Comparison of ENCODE assay signal across 9 mouse cellular contexts in genomic region chr8:120556198-120556892, GRCm38 (mm10). TPM values are rescaled to one million over a fixed set of nuclear protein-coding genes. Genes with fewer than 3 reads are reported as not detected.
DNase-seq lines count a peak whose midpoint lies in the region; ATAC-seq and TF ChIP-seq lines count a peak whose summit lies in the region.
"Had no signal": no experiment of that assay in that cellular context is flagged by ENCODE, and none has a peak within 500 bp of the region (broad histone marks: within the 10 kb centered on the region; RNA-seq: fewer than 3 reads in every experiment).

No protein-coding gene starts in this region.

- peaks cover 50 to 98% of the 10 kb centered on the region in 2 experiments for H3K4me1 ChIP-seq in CH12.LX (ENCODE audit: control insufficient read depth in 1 of 2, insufficient read depth in 2 of 2)
- H3K4me1 ChIP-seq in forebrain, postnatal 0 days (ENCODE audit: insufficient read depth): peaks cover 45% of the 10 kb centered on the region
- peaks cover 84% of the 10 kb centered on the region for H3K4me1 ChIP-seq in limb, embryonic 12.5 days (replicated peaks)

- TF ChIP-seq RAD21 in CH12.LX (IDR thresholded peaks at IDR 0.05; ENCODE audit: low read depth, low read length): no peak

- H3K4me2 ChIP-seq in CH12.LX (ENCODE audit: insufficient read depth, low read depth, poor library complexity, severe bottlenecking): peak overlapping the region; percentile 39; the same call in 1 of the 2 replicates
- no peak overlapping the region for H3K4me2 ChIP-seq in forebrain, postnatal 0 days (ENCODE audit: low read depth)
- H3K4me2 ChIP-seq in limb, embryonic 12.5 days: peak overlapping the region; percentile 17; the same call in 1 of the 2 replicates
- H3K4me2 ChIP-seq: liver, embryonic 15.5 days had no signal

- no peak for TF ChIP-seq CTCF in CH12.LX (conservative IDR thresholded peaks at IDR 0.05 in 1 of 2, IDR thresholded peaks at IDR 0.05 in 1 of 2; ENCODE audit: low read depth in 2 of 2, low read length in 2 of 2)
- no peak for TF ChIP-seq CTCF in forebrain, postnatal 0 days (IDR thresholded peaks at IDR 0.05; ENCODE audit: low read depth)

- no peaks in the 10 kb centered on the region for H3K27me3 ChIP-seq in CH12.LX (replicated peaks)
- no peaks in the 10 kb centered on the region for H3K27me3 ChIP-seq in forebrain, postnatal 0 days (ENCODE audit: insufficient read depth, low read length)
- H3K27me3 ChIP-seq in limb, embryonic 12.5 days: 0 out of 2 replicates have a peak, but pooled peaks cover 5% of the 10 kb centered on the region
- H3K27me3 ChIP-seq: liver, embryonic 15.5 days had no signal

- TF ChIP-seq EP300 in CH12.LX (IDR thresholded peaks at IDR 0.05; ENCODE audit: low read length): no peak

- DNase-seq in cerebellum, adult 11-12 months: peak; percentile 63
- DNase-seq in CH12.LX (ENCODE audit: extremely low read depth): peak; percentile 52
- DNase-seq in forebrain, postnatal 0 days: no peak
- DNase-seq in left cerebral cortex, adult 9 months (ENCODE audit: low spot score in 2 of 2): no peak
- no peak for DNase-seq in left cerebral cortex, adult 11 months (ENCODE audit: low spot score)

- peak overlapping the region; percentile 17; the same call in 1 of the 2 replicates for H3K27ac ChIP-seq in CH12.LX (ENCODE audit: insufficient read depth, low read depth)
- peak overlapping the region; percentile 70 for H3K27ac ChIP-seq in forebrain, postnatal 0 days (ENCODE audit: low read depth, low read length)
- peak overlapping the region; percentile 57; the same call in 1 of the 2 replicates for H3K27ac ChIP-seq in limb, embryonic 12.5 days
- H3K27ac ChIP-seq: liver, embryonic 15.5 days had no signal

- WGBS in forebrain, postnatal 0 days: 47% methylated on average over 20 of the region's 20 CpGs
- 55% methylated on average over 20 of the region's 20 CpGs for WGBS in limb, embryonic 12.5 days

- no peak for TF ChIP-seq POLR2A in CH12.LX (IDR thresholded peaks at IDR 0.05; ENCODE audit: low read depth, low read length)

- no peaks in the 10 kb centered on the region for H3K9me3 ChIP-seq in CH12.LX (replicated peaks; ENCODE audit: low read length)
- H3K9me3 ChIP-seq in forebrain, postnatal 0 days (ENCODE audit: low read length): no peaks in the 10 kb centered on the region
- H3K9me3 ChIP-seq in limb, embryonic 12.5 days: no peaks in the 10 kb centered on the region
- H3K9me3 ChIP-seq: liver, embryonic 15.5 days had no signal

- H3K9ac ChIP-seq in CH12.LX (ENCODE audit: insufficient read depth, low read depth): 0 out of 2 replicates have a peak overlapping the region, but pooled peaks have one; percentile 1
- no peak overlapping the region for H3K9ac ChIP-seq in forebrain, postnatal 0 days
- H3K9ac ChIP-seq in limb, embryonic 12.5 days (replicated peaks): 0 out of 2 replicates have a peak overlapping the region, but pooled peaks have one; percentile 23
- H3K9ac ChIP-seq: liver, embryonic 15.5 days had no signal

- H3K36me3 ChIP-seq in CH12.LX (replicated peaks in 1 of 2; ENCODE audit: control insufficient read depth in 1 of 2, insufficient read depth in 1 of 2, low read length in 1 of 2): peaks cover 38 to 80% of the 10 kb centered on the region in 2 experiments
- no peaks in the 10 kb centered on the region for H3K36me3 ChIP-seq in forebrain, postnatal 0 days (ENCODE audit: insufficient read depth)
- H3K36me3 ChIP-seq in limb, embryonic 12.5 days: peaks cover 21% of the 10 kb centered on the region

- no peak for ATAC-seq in cerebellum, adult (ENCODE audit: insufficient number of reproducible peaks, low FRiP score, low TSS enrichment)
- ATAC-seq in forebrain, postnatal 0 days: no peak
- ATAC-seq in limb, embryonic 12.5 days (ENCODE audit: insufficient number of reproducible peaks, insufficient read depth, low FRiP score, low TSS enrichment, low read depth): no peak
- no peak for ATAC-seq in erythroblast, adult 5-6 weeks (replicated peaks; ENCODE audit: low FRiP score, poor library complexity, severe bottlenecking)

- in situ Hi-C loops in CH12.LX (cut with MboI; ENCODE audit: low pct_ligation_motif_present, low pct_unique_long_range_greater_than_20kb, low sequenced_read_pairs): no loop called here

- H3K4me3 ChIP-seq in CH12.LX (replicated peaks in 1 of 3; ENCODE audit: low read depth in 2 of 3, low read length in 2 of 3, poor library complexity in 1 of 3): no peak overlapping the region
- H3K4me3 ChIP-seq in forebrain, postnatal 0 days (ENCODE audit: low read depth, low read length): no peak overlapping the region
- H3K4me3 ChIP-seq in limb, embryonic 12.5 days (replicated peaks): no peak overlapping the region
- H3K4me3 ChIP-seq: liver, embryonic 15.5 days had no signal

- dilution Hi-C loops in CH12.LX (cut with MboI; ENCODE audit: extremely low pct_ligation_motif_present, extremely low pct_unique_long_range_greater_than_20kb, low sequenced_read_pairs): no loop called here

- peaks cover 61% of the 10 kb centered on the region for H3K79me2 ChIP-seq in CH12.LX (replicated peaks; ENCODE audit: control insufficient read depth, extremely low read depth, insufficient read depth, poor library complexity, severe bottlenecking)

TF ChIP-seq in CH12.LX, 34 proteins besides CTCF, POLR2A, EP300 and RAD21:
- TF ChIP-seq MAZ (IDR thresholded peaks at IDR 0.05; ENCODE audit: low read depth, low read length) (peak; percentile 95), RCOR1 (conservative IDR thresholded peaks at IDR 0.05; ENCODE audit: low read depth, low read length) (no peak), MEF2A (IDR thresholded peaks at IDR 0.05; ENCODE audit: borderline replicate concordance, low read depth, low read length) (peak; percentile 78), ELF1 (IDR thresholded peaks at IDR 0.05; ENCODE audit: low read depth, low read length) (no peak), IRF4 (IDR thresholded peaks at IDR 0.05; ENCODE audit: low read depth, low read length) (peak; percentile 47; the same call in 1 of the 2 replicates), JUND (conservative IDR thresholded peaks at IDR 0.05; ENCODE audit: low read depth, low read length) (no peak)
TF ChIP-seq in CH12.LX: peak in this region for 3.

RNA-seq across cellular contexts. Expression of gene Gins2, which starts 32.8 kb away (rescaled TPM):
- total RNA-seq in CH12.LX (2012; rRNA removed) (61.2 and 68.4 TPM in 2 replicates), CH12.LX (2014; rRNA removed) (50.0 TPM in 2 replicates)
- 127 and 129 TPM in 2 replicates for polyA plus RNA-seq in CH12.LX (2012; ENCODE audit: insufficient read length, low read depth)
- 2.6 and 5.3 TPM in 2 replicates for total RNA-seq in forebrain, postnatal 0 days (2014; rRNA removed)
- 9.6 and 10.7 TPM in 2 replicates for polyA plus RNA-seq in forebrain, postnatal 0 days (2015; fragmentation: Nextera tagmentation; extraction: Ambion mirVana)
- polyA plus RNA-seq in limb, embryonic 12.5 days (2016; fragmentation: Nextera tagmentation; extraction: Ambion mirVana): 111 and 113 TPM in 2 replicates
- total RNA-seq in erythroblast, adult 5-6 weeks (2015; ENCODE audit: low replicate concordance): 13.3 and 32.0 TPM in 2 replicates
- total RNA-seq in erythroblast, adult 5-6 weeks (2017; ENCODE audit: low replicate concordance): 4.3 and 14.3 TPM in 2 replicates

Comparison
In these comparisons a context has a peak if more than half of its experiments do, and no peak if none do; other contexts are left out.
1. DNase-seq: peak in cerebellum, adult 11-12 months (single experiment) and CH12.LX (single experiment); none in forebrain, postnatal 0 days (single experiment), left cerebral cortex, adult 9 months (0 of 2) and left cerebral cortex, adult 11 months (single experiment).
2. H3K27ac ChIP-seq: peak in every context shown above with its lines; median percentile 70 in forebrain, postnatal 0 days; 57 in limb, embryonic 12.5 days; 17 in CH12.LX.